Mouse (Mus musculus) ES-Bruce4 (cell line): ENCODE data around the gene Wnt10b.

ENCODE experiments used
- CTCF ChIP-seq: IDR thresholded peaks from one replicate; pipeline ENCODE4 v1.8.1; 2011; ENCODE audit warnings: low read depth, low read length
- EP300 ChIP-seq: IDR thresholded peaks from 2 replicates; pipeline ENCODE4 v1.6.1; 2011; ENCODE audit warnings: low read depth, low read length; ENCODE audit not compliant: insufficient read depth
- POLR2A ChIP-seq: IDR thresholded peaks from one replicate; pipeline ENCODE4 v1.8.1; 2011; ENCODE audit warnings: low read length; ENCODE audit not compliant: insufficient read depth

- no peak for TF ChIP-seq POLR2A
- TF ChIP-seq CTCF, result no peak
- no peak for TF ChIP-seq EP300
Observed at GRCm38 (mm10) chr15:98792233-98793020, 14.5 kb upstream of the Wnt10b start.
